Mouse (Mus musculus): Measurements from ENCODE around the gene Ctnnd1.

GRCm38 (mm10) chr2:84626366-84626975 is 24.1 kb downstream of the Ctnnd1 start:
- TF ChIP-seq CTCF (IDR thresholded peaks at IDR 0.05; ENCODE audit: extremely low read depth, insufficient read depth, insufficient read length, insufficient replicate concordance) (no peak), POLR2A (IDR thresholded peaks at IDR 0.05; ENCODE audit: low read depth, low read length) (no peak)

All from spleen, adult 2 months (tissue).